Mouse (Mus musculus): ENCODE measurements around the gene Obscn. TPM values are rescaled to one million over a fixed set of nuclear protein-coding genes. Genes with fewer than 3 reads are reported as not detected.

The Obscn gene
- 0.66 and 0.73 TPM in 2 replicates for polyA plus RNA-seq (2012; rRNA removed)

DNA sequence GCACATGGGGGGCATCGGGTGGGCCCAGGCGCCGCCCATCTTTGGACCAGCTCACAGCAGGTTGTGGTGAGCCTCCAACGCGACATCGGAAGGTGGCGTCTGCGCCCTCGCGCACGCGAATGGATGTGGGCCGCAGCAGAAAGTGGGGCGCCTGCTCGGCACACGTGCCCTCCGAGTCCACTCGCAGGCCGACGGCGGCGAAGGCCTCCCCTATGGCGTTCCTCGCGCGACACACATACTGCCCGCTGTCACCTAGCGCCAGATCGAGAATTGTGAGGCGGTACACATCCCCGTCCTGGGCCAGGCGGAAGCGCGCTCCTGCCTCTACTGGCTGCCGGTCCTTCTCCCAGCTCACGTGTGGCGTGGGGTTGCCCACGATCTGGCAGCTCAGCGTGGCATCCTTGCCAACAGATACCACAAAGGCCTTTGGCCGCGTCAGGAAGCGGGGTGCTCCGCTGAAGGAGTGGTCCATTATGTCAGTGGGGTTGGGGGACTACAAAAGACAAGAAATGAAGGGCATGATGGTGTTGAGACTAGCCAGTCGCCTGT lies at the start of gene Obscn:
Obscn (minus strand) TSS at position 499 of the 549 bp plus-strand sequence.

DNA sequence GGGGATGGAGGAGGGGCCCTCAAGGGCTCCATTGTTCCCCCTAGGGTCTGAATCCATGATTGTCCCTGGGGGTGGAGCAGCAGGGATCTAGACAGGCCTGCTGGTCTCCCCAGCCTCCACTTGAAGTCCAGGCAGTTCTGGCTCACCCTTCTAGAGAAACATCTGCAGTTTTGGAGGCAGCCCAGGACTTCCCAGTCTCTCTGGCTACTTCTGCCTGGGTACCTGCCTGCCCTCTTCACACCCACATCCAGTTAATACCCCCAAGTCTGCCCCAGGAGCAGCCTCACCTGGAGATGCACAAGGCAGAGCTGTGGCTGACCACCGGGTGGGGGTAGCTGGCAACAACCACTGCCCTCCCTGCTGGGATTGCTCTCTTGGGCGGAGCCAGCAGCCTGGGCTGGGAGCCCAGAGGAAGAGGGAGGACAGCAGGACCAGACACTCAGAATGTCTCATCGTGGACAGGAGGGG lies 46.7 kb upstream of the Obscn start, which contains the start of gene Gjc2:
Gjc2 (minus strand) TSS at position 350 of the 468 bp plus-strand sequence.

DNA sequence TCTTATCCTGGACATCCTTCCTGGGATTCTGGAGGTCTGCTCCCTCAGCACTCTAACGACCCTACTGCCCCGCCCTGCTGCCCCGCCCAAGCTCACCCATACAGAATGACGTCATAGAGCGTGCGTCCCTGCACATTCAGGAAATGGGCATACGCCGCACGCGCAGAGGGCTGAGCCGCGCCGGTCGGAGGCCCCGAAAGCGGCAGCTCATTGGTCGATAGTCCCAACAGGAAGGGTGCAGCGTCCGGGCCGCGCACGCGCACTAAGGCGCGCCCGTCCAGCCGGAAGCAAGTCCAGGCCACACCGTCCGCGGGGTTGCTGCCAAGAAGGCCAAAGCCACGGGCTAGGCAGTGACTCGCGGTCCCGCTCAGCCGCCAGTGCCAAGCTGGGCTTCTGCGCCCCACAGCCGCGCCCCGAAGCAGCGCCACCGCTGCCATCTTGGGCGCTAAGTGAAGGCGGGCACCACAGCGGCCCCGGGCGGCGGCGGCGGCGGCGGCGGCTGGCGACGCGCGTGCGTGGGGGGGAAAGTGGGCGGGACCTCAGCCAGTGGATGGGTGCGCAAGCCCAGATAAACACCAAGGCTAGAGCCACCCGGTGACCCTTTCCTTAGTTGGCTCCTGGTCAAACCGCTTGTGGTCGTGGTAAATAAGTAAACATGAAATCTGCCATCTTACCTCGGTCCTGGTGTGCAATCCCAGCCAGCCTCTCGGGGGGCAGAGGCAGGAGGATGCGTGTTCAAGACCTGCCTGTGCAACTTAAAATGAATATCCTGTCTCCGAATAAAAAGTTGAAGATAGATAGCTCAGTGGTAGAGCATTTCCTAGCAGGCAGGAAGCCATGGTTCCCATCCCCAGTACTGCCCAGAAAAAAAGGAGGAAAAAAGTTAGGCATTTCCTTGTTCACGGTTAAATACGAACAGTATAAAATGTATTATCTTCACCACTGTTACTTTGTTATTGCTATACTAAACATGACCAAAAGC lies 27.3 kb upstream of the Obscn start, which contains the start of gene Iba57:
Iba57 (minus strand) TSS at position 485 of the 982 bp plus-strand sequence.

DNA sequence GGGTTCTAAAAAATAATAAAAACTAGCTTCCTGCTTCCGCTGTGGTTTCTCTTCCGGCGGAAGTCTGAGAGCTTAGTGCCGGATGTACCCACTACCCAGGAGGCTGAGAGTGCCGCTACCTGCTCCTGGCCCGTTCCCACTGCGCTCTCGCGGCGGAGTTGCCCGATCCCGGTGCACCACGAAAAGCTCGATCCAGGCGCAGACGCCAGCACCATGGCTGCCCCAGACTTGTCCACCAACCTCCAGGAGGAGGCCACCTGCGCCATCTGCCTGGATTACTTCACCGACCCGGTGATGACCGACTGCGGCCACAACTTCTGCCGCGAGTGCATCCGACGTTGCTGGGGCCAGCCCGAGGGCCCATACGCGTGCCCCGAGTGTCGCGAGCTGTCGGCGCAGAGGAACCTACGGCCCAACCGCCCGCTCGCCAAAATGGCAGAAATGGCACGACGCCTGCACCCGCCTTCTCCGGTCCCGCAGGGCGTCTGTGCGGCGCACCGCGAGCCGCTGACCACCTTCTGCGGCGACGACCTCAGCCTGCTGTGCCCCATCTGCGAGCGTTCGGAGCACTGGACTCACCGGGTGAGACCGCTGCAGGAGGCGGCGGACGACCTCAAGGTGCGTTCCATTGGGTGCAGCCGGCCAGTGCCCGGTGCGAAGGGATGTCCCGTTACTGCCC lies 158.0 kb downstream of the Obscn start, which contains the start of gene Trim11:
Trim11 (plus strand) TSS at position 67 of the 679 bp plus-strand sequence.

DNA sequence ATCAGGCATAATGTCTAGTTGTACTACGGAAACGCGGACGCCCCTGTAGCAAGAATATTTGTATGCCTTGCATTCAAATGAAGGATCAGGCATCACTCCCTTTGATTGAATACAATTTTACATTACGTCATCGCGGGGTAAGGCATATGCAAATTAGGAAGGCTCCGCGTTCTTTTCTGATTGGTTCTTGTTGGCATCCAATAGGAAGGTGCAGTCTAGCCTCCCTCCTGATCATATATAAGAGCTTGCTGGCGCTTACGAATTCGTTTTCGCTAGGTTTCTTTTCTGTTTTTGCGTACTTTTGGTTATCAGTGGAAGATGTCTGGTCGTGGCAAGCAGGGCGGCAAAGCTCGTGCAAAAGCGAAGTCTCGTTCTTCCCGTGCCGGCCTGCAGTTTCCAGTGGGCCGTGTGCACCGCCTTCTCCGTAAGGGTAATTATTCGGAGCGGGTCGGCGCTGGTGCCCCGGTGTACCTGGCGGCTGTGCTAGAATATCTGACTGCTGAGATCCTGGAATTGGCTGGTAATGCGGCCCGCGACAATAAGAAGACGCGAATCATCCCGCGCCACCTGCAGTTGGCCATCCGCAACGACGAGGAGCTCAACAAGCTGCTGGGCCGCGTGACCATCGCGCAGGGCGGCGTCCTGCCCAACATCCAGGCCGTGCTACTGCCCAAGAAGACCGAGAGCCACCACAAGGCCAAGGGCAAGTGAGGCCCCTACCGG lies 181.6 kb downstream of the Obscn start, which contains the start of the genes Hist3h2a and Trim17:
Hist3h2a (plus strand) TSS at position 266 of the 723 bp plus-strand sequence.
Trim17 (plus strand) TSS at position 266 of the 723 bp plus-strand sequence.

DNA sequence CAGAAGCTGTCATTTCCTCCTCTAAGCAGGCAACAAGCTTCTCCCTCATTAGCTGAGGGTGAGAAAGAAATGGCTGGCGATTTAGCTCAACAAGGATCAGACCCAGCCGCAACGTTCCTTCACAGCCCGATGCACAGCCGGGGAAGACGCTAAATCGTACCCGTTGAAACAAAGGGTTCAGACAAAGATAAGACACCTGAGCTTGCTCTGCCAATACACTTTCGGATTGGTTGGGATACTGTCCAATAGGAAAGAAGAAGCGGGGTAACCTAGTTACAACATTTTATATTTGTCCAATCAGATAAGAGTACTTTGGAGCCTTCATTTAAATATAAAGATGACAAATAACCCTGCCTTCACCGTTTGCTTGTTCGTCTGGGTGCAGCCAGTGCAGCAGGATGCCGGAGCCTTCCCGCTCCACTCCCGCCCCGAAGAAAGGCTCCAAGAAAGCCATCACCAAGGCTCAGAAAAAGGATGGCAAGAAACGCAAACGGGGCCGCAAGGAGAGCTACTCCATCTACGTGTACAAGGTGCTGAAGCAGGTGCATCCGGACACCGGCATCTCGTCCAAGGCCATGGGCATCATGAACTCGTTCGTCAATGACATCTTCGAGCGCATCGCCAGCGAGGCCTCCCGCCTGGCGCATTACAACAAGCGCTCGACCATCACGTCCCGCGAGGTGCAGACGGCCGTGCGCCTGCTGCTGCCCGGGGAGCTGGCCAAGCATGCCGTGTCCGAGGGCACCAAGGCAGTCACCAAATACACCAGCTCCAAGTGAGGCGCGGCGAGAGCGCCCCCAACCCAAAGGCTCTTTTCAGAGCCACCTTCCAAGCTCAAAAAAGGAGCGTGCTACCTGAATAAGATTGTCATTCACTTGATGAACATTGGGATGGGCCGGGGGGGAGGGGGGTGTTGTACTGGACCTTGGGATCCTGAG lies 187.4 kb downstream of the Obscn start, which contains the start of gene Hist3h2ba:
Hist3h2ba (plus strand) TSS at position 379 of the 938 bp plus-strand sequence.

Other genes starting within 250 kb of the Obscn start
- 2.9 and 3.0 TPM in 2 replicates for gene Zfp39, start 232.2 kb downstream of the Obscn start, polyA plus RNA-seq (2012; rRNA removed)
- gene Btnl10, start 218.5 kb downstream of the Obscn start, polyA plus RNA-seq (2012; rRNA removed): 13.5 and 14.6 TPM in 2 replicates
- 63.0 and 65.7 TPM in 2 replicates for gene Rnf187, start 197.5 kb downstream of the Obscn start, polyA plus RNA-seq (2012; rRNA removed)
- gene Hist3h2ba, start 187.5 kb downstream of the Obscn start, polyA plus RNA-seq (2012; rRNA removed): 15.6 and 26.7 TPM in 2 replicates
- gene Hist3h2a, start 181.7 kb downstream of the Obscn start, polyA plus RNA-seq (2012; rRNA removed): 14.0 and 22.7 TPM in 2 replicates
- gene Trim17, start 181.7 kb downstream of the Obscn start, polyA plus RNA-seq (2012; rRNA removed): 0.04 and 0.08 TPM in 2 replicates
- gene Trim11, start 158.3 kb downstream of the Obscn start, polyA plus RNA-seq (2012; rRNA removed): 9.3 and 11.3 TPM in 2 replicates
- 5.3 and 5.9 TPM in 2 replicates for gene Iba57, start 27.3 kb upstream of the Obscn start, polyA plus RNA-seq (2012; rRNA removed)
- 0.28 and 0.41 TPM in 2 replicates for gene Gjc2, start 46.8 kb upstream of the Obscn start, polyA plus RNA-seq (2012; rRNA removed)
- 40.7 and 42.7 TPM in 2 replicates for gene Guk1, start 55.8 kb upstream of the Obscn start, polyA plus RNA-seq (2012; rRNA removed)
- gene Mrpl55, start 66.1 kb upstream of the Obscn start, polyA plus RNA-seq (2012; rRNA removed): 21.8 and 24.0 TPM in 2 replicates
- 13.5 and 13.8 TPM in 2 replicates for gene 2310033P09Rik, start 71.9 kb upstream of the Obscn start, polyA plus RNA-seq (2012; rRNA removed)
- 274 and 291 TPM in 2 replicates for gene Arf1, start 91.9 kb upstream of the Obscn start, polyA plus RNA-seq (2012; rRNA removed)
- gene Wnt3a, start 154.3 kb upstream of the Obscn start, polyA plus RNA-seq (2012; rRNA removed): not detected in 2 replicates
- gene Wnt9a, start 170.5 kb upstream of the Obscn start, polyA plus RNA-seq (2012; rRNA removed): 0.23 and 0.26 TPM in 2 replicates
- not detected in 2 replicates for gene Prss38, start 239.3 kb upstream of the Obscn start, polyA plus RNA-seq (2012; rRNA removed)